Mouse (Mus musculus): ENCODE results near the gene Tra2a. TPM values are rescaled to one million over a fixed set of nuclear protein-coding genes. Genes with fewer than 3 reads are reported as not detected.

Gene Tra2a
- total and polyA plus RNA-seq, 2 experiments: 9.8 to 20.5 TPM

GRCm38 (mm10) chr6:49227184-49227735, 36.6 kb downstream of the Tra2a start:
- H3K36me3 ChIP-seq (ENCODE audit: control insufficient read depth, insufficient read depth, low read length): no peaks in the 10 kb centered on the region
- no peak overlapping the region for H3K27ac ChIP-seq (replicated peaks; ENCODE audit: insufficient read depth, low read depth, low read length)
- H3K79me2 ChIP-seq (ENCODE audit: control insufficient read depth, insufficient read depth, low read length): no peaks in the 10 kb centered on the region
- WGBS: 13% methylated on average over 15 of the region's 15 CpGs
- H3K4me1 ChIP-seq (ENCODE audit: control insufficient read depth, insufficient read depth, low read length): no peaks in the 10 kb centered on the region
- H3K4me3 ChIP-seq (ENCODE audit: insufficient read depth, low read depth, low read length): no peak overlapping the region
- TF ChIP-seq CTCF (IDR thresholded peaks at IDR 0.05; ENCODE audit: low read depth, low read length): peak; percentile 31
- TF ChIP-seq POLR2A (IDR thresholded peaks at IDR 0.05; ENCODE audit: extremely low read depth, insufficient read depth, low read length): no peak
- H3K27me3 ChIP-seq (ENCODE audit: control insufficient read depth, insufficient read depth, low read length): peaks cover 7% of the 10 kb centered on the region; the same call in 1 of the 2 replicates
- no peak overlapping the region for H3K9ac ChIP-seq (ENCODE audit: low read depth, low read length)
- no peak for DNase-seq (ENCODE audit: extremely low read depth, low read depth, low spot score)

- Histone ChIP-seq H3K4me3 (ENCODE audit: insufficient read depth, low read depth, low read length) (no peak overlapping the region), H3K4me1 (ENCODE audit: control insufficient read depth, insufficient read depth, low read length) (no peaks in the 10 kb centered on the region), H3K27me3 (ENCODE audit: control insufficient read depth, insufficient read depth, low read length) (peaks cover 9% of the 10 kb centered on the region; the same call in 1 of the 2 replicates), H3K79me2 (ENCODE audit: control insufficient read depth, insufficient read depth, low read length) (no peaks in the 10 kb centered on the region), H3K27ac (replicated peaks; ENCODE audit: insufficient read depth, low read depth, low read length) (no peak overlapping the region), H3K9ac (ENCODE audit: low read depth, low read length) (no peak overlapping the region), H3K36me3 (ENCODE audit: control insufficient read depth, insufficient read depth, low read length) (no peaks in the 10 kb centered on the region)
- WGBS: 66% methylated on average over 3 of the region's 3 CpGs
- no peak for DNase-seq (ENCODE audit: extremely low read depth, low read depth, low spot score)
- TF ChIP-seq POLR2A (IDR thresholded peaks at IDR 0.05; ENCODE audit: extremely low read depth, insufficient read depth, low read length) (no peak), CTCF (IDR thresholded peaks at IDR 0.05; ENCODE audit: low read depth, low read length) (no peak)
Observed at GRCm38 (mm10) chr6:49225728-49226123, 38.1 kb downstream of the Tra2a start.

GRCm38 (mm10) chr6:49224923-49225727, 38.7 kb downstream of the Tra2a start:
- Histone ChIP-seq H3K27me3 (ENCODE audit: control insufficient read depth, insufficient read depth, low read length) (peaks cover 12% of the 10 kb centered on the region; the same call in 1 of the 2 replicates), H3K9ac (ENCODE audit: low read depth, low read length) (no peak overlapping the region), H3K27ac (replicated peaks; ENCODE audit: insufficient read depth, low read depth, low read length) (no peak overlapping the region), H3K4me3 (ENCODE audit: insufficient read depth, low read depth, low read length) (no peak overlapping the region), H3K36me3 (ENCODE audit: control insufficient read depth, insufficient read depth, low read length) (no peaks in the 10 kb centered on the region), H3K4me1 (ENCODE audit: control insufficient read depth, insufficient read depth, low read length) (no peaks in the 10 kb centered on the region), H3K79me2 (ENCODE audit: control insufficient read depth, insufficient read depth, low read length) (no peaks in the 10 kb centered on the region)
- WGBS: 55% methylated on average over 11 of the region's 11 CpGs
- no peak for DNase-seq (ENCODE audit: extremely low read depth, low read depth, low spot score)
- TF ChIP-seq POLR2A (IDR thresholded peaks at IDR 0.05; ENCODE audit: extremely low read depth, insufficient read depth, low read length) (no peak), CTCF (IDR thresholded peaks at IDR 0.05; ENCODE audit: low read depth, low read length) (no peak)

GRCm38 (mm10) chr6:49221906-49222305, 41.9 kb downstream of the Tra2a start:
- no peaks in the 10 kb centered on the region; the same call in 1 of the 2 replicates for H3K4me1 ChIP-seq (ENCODE audit: control insufficient read depth, insufficient read depth, low read length)
- no peaks in the 10 kb centered on the region for H3K79me2 ChIP-seq (ENCODE audit: control insufficient read depth, insufficient read depth, low read length)
- WGBS: 14% methylated on average over 7 of the region's 7 CpGs
- H3K9ac ChIP-seq (ENCODE audit: low read depth, low read length): no peak overlapping the region
- H3K36me3 ChIP-seq (ENCODE audit: control insufficient read depth, insufficient read depth, low read length): no peaks in the 10 kb centered on the region
- TF ChIP-seq CTCF (IDR thresholded peaks at IDR 0.05; ENCODE audit: low read depth, low read length) (no peak), POLR2A (IDR thresholded peaks at IDR 0.05; ENCODE audit: extremely low read depth, insufficient read depth, low read length) (no peak)
- no peak for DNase-seq (ENCODE audit: extremely low read depth, low read depth, low spot score)
- no peak overlapping the region for H3K4me3 ChIP-seq (ENCODE audit: insufficient read depth, low read depth, low read length)
- peaks cover 27% of the 10 kb centered on the region for H3K27me3 ChIP-seq (ENCODE audit: control insufficient read depth, insufficient read depth, low read length)
- H3K27ac ChIP-seq (replicated peaks; ENCODE audit: insufficient read depth, low read depth, low read length): no peak overlapping the region

- no peaks in the 10 kb centered on the region for H3K36me3 ChIP-seq (ENCODE audit: control insufficient read depth, insufficient read depth, low read length)
- no peak overlapping the region for H3K4me3 ChIP-seq (ENCODE audit: insufficient read depth, low read depth, low read length)
- H3K27ac ChIP-seq (replicated peaks; ENCODE audit: insufficient read depth, low read depth, low read length): no peak overlapping the region
- H3K4me1 ChIP-seq (ENCODE audit: control insufficient read depth, insufficient read depth, low read length): no peaks in the 10 kb centered on the region; the same call in 1 of the 2 replicates
- 14% methylated on average over 16 of the region's 16 CpGs for WGBS
- DNase-seq (ENCODE audit: extremely low read depth, low read depth, low spot score): no peak
- peaks cover 30% of the 10 kb centered on the region for H3K27me3 ChIP-seq (ENCODE audit: control insufficient read depth, insufficient read depth, low read length)
- no peak for TF ChIP-seq CTCF (IDR thresholded peaks at IDR 0.05; ENCODE audit: low read depth, low read length)
- no peak for TF ChIP-seq POLR2A (IDR thresholded peaks at IDR 0.05; ENCODE audit: extremely low read depth, insufficient read depth, low read length)
- H3K79me2 ChIP-seq (ENCODE audit: control insufficient read depth, insufficient read depth, low read length): no peaks in the 10 kb centered on the region
- H3K9ac ChIP-seq (ENCODE audit: low read depth, low read length): no peak overlapping the region
Observed at GRCm38 (mm10) chr6:49219920-49220604, 43.8 kb downstream of the Tra2a start.

Measured in liver, adult 2 months (tissue).